Mouse (Mus musculus) neutrophil, adult 5-6 weeks (primary cell): Measurements from ENCODE around the gene Insl3. TPM values are rescaled to one million over a fixed set of nuclear protein-coding genes. Genes with fewer than 3 reads are reported as not detected.
"Not testable (repeated sequence)": the region's sequence is repeated elsewhere in the genome, so short reads cannot be mapped to it uniquely, and the experiment has no call there.

Experiments
- ATAC-seq: fragments of 151-379, 151-347 bp; 2 replicates; pipeline ENCODE4 v1.8.0; 2017; ENCODE audit warnings: mild to moderate bottlenecking, moderate TSS enrichment; ENCODE audit not compliant: insufficient number of reproducible peaks, poor library complexity, low FRiP score, severe bottlenecking; ENCODE audit errors: extremely low read depth
- total RNA-seq: library from RNA; stranded (forward); fragments of 200-1000 nt; gene quantifications from 2 replicates; pipeline ENCODE4 v1.2.3, GENCODE M21; 2017

The Insl3 gene
- total RNA-seq, 1 experiment from 2014 or later, result 10.0 TPM

DNA sequence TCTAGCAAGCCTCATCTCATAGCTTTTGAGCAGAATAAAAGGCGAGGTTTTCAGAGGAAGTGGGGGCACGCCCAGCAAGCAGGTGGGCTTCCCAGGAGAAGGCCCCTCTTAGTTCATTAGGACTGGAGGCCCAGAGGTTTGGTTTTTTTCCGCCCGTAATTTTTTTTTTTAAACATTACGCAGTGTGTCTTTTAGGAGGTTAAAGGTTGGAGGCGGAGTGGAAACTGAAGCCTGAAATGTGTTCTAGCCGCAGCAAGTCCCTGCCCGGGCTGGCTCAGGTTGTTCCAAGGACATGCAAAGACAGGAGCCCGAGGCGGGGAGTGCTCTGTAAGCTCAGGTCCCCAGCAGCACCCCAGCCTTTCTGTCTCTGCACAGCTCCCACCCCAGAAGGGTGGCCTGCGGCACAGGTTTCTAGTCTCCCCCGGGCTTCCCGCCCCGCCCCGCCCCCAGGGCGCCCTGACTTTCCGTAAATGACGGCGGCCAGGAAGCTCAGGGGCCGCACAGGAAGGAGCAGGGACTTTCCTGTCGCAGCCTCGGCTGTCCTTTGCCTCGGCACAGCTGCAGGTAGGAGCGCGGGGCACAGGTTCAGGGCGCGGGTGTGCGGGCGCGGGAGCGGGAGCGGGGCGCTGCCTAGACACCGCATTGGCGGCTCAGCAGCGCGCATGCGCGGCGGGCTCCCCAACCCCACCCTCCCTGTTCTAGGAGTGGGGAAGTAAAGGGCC is 12.8 kb upstream of the Insl3 start, which contains the start of gene Jak3:
Jak3 (plus strand) TSS at position 277 of the 722 bp plus-strand sequence.
- peak; percentile 33 for ATAC-seq

DNA sequence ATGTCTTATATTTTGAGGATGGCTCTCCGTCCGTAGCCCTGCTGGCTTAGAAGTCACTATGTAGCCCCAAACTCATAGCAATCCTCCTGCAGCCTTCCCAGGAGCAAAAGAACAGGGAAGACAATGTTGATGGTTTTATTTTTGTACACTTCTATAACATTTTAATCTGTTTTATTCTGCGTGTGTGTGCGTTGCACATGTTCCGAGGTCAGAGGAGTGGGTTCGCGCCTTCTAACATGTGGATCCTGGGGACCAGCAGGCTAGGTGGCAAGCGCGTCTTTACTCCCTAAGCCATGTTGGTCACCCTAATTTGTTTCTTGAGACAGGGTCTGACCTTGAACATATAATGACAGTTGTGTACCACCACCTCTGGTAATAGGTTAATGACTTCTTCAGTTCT is 12.2 kb upstream of the Insl3 start:
- no peak for ATAC-seq

DNA sequence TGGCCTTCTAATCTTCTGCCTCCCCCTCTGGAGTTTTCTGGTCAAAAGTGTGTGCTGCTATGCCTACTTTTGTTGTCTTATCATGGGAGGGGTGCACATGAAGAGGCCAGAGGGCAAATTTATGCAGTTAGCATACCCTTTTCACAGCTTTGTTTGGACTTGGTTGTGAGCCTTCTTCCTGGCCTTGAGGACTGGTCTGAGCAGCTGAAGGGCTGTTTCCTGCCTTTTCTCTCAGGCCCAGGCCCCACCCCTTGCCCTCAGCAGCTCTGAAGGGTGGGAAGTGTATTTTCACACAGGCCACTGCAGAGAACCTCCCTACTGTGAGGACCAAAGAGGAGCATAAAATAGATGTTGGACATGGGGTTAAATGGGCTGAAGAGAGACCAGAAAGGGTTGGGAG is 11.5 kb upstream of the Insl3 start:
- ATAC-seq, result no peak

DNA sequence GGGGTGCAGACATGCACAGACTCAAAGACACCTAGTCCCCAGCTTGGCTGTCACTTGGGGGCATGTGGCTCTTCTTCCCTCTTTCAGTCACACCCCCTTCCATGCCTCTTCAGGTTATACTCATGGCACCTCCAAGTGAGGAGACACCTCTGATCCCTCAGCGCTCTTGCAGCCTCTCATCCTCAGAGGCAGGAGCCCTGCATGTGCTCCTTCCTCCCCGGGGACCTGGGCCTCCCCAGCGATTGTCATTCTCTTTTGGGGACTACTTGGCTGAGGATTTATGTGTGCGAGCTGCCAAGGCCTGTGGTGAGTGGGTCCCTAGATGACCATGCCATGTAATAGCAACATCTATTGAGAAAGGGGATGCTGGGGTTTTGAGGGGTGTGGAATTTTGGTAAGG is 10.8 kb upstream of the Insl3 start:
- ATAC-seq, result no peak

DNA sequence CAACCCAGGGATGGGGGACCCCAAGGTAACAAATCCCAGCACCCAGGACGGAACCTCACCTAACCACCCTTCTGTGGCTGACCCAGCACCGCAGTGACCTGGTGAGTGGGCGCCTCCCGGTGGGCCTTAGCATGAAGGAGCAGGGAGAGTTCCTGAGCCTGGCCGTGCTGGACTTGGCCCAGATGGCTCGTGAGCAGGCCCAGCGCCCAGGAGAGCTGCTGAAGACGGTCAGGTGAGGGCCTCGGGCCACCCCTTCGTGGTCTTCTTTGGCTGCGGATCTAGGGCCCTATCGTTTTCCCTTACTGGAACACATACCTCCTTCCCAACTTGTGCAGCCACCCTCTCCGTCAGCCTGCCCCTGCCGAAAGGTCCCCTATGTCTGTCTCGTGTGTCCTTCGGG is 9.9 kb upstream of the Insl3 start:
- ATAC-seq, result no peak

DNA sequence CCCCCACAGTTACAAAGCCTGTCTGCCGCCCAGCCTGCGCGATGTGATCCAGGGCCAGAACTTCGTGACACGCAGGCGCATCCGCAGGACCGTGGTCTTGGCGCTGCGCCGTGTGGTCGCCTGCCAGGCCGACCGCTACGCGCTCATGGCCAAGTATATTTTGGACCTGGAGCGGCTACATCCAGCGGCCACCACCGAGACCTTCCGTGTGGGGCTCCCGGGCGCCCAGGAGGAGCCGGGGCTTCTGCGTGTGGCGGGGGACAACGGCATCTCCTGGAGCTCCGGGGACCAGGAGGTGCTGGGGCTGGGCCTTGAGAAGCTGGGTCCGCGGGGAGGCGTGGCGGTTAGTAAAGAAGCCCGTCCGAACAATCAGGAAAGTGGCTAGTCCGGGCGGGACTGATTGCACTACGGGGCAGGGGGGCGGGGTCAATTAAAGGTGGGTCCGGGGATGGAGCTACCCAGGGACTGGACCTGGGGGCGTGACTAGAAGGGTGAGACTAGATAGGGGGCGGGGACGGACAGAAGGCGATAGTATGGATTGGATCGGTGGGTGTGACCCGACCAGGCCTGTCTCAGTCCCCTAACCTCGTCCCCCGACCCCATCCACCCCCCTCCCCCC is 9.4 kb upstream of the Insl3 start:
- no peak for ATAC-seq

DNA sequence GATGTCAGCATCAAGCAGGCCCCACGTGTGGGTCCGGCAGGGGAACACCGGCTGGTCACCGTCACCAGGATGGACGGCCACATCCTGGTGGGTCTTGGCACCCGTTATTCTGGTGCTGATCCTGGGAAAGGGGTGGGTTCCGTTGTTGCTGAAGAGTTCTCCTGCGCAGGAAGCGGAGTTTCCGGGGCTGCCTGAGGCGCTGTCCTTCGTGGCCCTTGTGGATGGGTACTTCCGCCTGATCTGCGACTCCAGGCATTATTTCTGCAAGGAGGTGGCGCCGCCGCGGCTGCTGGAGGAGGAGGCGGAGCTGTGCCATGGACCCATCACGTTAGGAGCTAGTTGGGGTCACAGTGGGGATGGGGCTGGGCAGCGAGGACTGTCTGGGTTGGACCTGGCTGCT is 8.5 kb upstream of the Insl3 start:
- ATAC-seq, result no peak

DNA sequence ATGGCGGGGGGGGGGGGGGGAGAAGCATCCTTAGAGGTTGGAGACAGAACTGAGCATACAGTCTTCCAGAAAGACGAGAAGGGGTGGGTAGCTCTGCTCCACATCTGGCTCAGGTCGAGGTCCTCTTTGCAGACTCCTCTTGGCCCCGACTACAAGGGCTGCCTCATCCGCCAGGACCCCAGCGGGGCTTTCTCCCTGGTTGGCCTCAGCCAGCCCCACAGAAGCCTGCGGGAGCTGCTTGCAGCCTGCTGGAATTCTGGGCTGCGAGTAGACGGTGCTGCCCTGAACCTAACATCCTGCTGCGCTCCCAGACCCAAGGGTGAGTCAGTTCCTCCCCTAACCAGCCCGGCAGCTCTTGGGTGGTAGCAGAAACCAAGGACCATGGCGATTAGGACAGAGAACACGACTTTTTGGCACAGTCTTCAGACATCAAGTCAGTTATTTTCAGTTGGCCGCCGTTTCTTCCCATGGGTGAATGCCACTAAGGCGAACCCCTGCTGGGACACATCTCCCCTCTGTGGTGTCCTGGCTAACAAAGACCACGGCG is 7.6 kb upstream of the Insl3 start:
- no peak for ATAC-seq

DNA sequence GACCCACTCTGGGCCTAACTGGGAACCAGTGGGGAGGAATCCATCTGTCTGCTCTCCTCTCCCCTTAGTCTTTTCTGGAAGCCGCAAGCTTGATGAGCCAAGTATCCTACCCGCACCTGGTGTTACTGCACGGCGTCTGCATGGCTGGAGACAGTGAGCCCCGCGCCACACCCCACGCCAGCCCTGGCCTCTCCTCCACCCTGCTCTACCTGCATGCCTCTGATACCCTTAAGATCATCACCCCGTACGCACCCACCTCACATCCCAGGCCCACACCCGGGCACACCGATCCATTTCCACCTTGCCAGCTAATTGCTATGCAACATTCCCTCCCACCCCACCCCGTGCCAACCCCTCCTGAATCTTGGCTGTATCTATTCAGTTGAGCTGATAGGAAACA is 6.2 kb upstream of the Insl3 start:
- ATAC-seq, result no peak

DNA sequence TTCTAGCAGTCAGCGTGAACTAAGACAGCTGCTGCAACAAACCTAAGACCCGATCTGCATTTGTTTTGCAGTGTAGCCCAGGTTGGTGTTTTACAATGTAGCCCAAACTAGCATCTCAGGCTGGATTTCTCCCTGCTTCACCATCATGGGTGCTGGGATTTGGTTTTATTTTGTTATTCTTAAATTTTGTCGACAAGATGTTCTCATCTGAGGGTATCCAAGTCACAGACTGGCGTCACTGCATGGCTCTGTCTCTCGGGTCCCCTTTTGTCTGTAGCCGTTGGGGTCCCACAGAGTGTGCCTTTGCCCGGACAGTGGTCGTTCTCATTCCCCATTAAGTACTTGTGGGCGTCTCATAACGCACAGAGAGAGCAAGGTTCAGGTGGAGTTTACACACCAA is 4.3 kb upstream of the Insl3 start:
- no peak for ATAC-seq

DNA sequence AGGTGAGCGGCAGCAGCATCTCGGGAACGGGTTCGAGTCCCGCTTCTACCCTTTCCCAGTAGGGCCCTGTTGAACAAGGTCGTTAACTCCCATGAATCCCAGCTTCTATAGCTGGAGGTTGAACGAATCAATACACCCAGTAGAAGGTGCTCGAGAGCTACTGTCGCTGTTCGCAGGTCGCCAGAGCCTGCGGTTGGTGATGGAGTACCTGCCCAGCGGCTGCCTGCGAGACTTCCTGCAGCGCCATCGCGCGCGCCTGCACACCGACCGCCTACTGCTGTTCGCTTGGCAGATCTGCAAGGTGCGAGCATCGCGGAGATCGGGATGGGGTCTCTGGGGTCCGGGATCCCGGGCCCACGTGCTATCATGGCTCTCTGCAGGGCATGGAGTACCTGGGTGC is 3.4 kb upstream of the Insl3 start:
- ATAC-seq, result no peak

DNA sequence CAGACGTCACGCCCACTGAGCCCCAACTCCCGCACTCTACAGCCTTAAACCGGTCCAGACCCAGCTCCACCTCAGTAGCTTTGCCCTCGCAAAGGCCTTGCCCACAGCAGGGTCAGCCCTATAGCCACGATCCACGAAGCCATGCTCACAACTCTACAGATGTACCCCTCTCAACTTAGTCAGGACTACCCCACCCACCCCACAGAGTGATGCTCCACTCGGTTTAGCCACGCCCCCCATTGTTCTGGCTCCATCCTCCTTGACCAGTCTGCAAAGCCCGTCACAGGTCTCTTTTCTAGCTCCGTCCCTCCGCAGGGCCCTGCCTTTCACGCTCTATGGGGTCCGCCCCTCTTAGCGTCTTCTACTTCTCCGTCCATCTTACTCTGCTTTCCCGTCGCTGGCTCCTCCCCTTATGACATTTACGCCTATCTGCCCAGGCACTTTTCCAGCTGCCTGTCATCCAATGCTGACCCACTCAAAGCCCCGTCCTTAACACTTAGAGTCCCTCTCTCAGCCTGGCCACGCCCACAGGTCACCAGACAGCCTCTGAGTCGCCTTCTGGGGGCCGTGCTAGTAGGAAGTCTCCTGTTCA is 2.8 kb upstream of the Insl3 start:
- no peak for ATAC-seq

DNA sequence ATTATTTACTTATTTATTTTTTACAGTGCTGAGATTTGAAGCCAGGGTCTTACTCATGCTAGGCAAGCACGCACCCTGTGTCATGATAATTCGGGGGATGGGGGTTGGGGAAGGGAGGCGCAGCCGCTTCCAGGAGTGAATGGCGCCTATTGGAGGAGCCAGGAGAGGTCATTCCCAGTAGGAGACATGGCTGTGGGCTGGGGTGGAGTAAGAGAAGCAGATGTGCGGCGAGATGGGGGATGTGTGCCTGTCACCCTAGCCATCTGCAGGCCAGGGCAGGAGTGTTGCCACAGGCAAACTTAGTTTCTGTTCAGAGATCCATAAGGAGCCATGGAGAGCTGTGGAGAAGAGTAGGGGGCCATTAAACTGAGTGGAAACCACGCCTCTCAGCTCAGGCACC is 1.4 kb upstream of the Insl3 start:
- ATAC-seq, result no peak

DNA sequence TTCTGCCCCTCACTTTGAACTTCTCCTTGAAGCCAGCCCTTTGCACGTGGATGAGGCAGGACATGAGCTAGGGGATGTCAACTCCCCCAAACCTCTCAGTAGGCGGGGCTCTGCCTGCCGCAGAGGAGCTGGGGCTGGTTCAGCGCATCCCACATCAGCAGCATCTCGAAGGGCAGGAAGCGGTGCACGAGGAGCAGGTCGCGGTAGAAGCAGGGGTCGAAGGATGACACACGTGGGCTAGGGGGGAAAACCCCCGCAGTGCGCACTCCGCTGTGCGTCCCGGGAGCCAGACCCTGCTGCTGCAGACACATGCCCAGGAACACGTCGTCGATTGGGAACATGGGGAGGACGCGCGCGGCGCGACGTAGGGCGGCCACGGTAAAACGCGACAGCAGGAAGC is 3.5 kb downstream of the Insl3 start:
- no peak for ATAC-seq

DNA sequence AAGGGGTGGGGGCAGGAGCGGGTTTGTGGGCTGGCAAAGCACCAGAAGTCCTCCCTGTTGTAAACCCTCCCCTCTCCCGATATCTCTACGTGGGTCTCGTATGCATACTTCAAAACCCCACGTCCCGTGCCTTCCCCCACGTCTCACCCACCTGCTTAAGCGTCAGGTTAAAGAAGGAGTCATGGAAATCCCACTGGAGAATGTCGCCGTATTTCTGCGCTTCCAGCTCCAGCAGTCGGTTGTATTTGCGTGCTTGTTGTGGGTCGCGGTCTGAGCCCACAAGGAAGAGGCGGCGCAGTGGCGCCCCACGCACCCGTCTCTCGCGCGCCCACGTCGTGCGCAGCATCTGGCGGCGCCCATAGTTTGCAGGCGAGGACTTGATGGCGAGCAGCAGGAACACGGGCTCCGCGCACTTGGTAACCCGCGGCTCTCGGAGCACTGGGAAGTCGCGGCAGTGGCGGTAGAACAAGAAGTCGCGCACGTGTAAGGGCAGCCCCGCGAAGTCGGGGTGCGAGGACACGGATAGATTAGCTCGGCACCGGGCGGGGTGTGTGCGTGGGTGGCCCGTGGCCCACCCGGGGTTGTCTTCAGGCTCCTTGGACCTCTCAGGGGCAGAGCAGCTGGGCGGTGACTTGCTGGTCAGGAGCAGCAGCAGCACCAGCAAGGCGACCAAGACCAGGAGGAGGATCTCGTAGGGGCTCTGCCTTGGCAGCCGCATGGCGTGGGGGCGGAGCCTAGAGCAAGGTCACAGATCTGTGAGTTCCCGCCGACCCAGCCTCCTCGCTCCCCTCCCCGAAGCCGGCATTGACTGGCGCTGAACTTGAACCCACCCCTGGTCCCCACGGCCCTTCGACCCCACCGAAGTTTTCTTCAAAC is 4.4 kb downstream of the Insl3 start:
- no peak for ATAC-seq

DNA sequence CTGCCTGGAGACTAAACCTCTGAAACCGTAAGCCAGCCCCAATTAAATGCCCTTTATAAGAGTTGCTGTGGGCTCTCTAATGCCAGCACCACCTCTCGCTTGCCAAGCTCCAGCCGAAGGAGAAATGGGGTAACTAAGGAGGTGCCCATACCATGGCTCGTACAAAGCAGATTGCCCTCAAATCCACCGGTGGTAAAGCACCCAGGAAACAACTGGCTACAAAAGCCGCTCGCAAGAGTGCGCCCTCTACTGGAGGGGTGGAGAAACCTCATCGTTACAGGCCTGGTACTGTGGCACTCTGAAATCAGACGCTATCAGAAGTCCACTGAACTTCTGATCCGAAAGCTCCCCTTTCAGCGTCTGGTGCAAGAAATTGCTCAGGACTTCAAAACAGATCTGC is 6.4 kb downstream of the Insl3 start:
- not testable (repeated sequence) for ATAC-seq

DNA sequence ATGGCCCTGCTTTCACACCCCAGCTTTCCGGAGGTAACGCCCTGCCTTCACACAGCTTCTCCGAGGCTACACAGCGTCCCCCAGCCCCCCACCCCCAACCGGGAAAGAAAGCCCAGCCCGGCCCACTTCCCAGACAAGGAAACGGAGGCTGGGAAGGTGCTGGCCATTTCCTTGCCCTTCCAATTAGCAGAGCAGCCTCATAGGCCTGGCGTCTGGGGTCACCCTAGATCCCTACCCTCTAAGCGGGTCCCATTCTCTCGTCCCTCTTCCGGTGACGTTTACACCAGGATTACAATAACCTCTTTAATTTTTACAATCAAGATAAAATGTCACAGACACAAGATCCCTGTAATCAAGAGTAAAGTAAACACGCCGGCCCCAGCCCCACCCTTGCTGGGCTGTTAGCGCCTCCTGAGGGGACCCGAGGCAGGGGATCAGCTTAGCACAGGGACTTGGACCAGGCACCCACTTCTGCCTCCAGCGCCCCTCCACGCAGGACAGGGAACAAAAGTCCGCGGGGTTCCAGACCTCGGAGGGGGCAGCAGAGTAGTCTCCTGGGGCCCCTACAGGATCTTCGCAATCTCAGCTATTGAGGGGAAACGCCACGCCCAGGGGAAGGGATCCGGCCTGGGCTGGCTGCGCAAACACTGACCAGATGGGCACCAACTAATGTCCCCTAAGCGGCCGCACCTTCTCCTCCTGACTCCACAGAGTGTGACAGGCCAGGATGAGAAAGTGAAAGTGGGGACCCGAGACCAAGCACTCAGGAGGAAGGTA is 11.7 kb downstream of the Insl3 start:
- no peak for ATAC-seq

DNA sequence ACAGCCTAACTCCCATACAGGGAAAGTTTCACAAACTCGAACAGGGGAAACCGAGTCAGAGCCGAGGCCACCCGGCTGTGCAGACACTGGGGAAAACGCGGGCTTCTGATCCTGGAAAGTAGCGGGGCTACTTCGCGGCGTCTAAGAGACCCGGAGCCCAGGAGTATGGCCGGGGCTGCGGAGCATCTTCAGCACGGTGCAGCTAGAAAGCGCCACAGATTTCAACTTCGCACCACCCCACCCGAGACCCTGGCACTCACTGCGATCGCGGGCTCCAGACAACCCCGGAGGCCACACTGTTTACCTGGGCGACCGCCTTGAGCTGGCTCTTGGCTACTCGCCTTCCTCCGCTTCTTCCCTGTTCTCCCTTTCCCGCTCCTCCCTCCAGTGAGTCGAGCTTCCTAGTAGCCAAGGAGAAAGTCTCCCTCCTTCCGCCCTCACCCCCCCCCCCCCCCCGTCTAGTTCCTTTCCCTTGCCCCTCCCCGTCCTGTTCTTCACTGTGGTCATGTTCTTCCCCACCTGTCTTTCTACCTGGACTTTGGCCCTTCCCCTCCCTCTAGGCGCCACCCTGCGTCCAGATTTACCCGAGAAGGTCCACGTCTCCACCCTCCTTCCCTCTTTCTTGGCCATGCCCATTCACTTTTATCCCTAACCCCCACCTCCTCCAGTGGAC is 12.5 kb downstream of the Insl3 start, which contains the start of gene B3gnt3:
B3gnt3 (minus strand) TSS at position 376 of the 673 bp plus-strand sequence.
- no peak; the same call in 1 of the 2 replicates for ATAC-seq
